Mouse (Mus musculus) heart, adult 8-10 months (tissue): ENCODE measurements around the gene Macrod1. TPM values are rescaled to one million over a fixed set of nuclear protein-coding genes. Genes with fewer than 3 reads are reported as not detected.

Experiments
- DNase-seq: peaks from one replicate; pipeline ENCODE4 v3.0.0; 2022; ENCODE audit warnings: low spot score
- total RNA-seq, 4 experiments: library from RNA; stranded (reverse); gene quantifications; 2 replicates each; pipeline ENCODE4 v1.2.4; 2022

Macrod1 gene
- total RNA-seq, 4 experiments from 2014 or later: 318 to 340 (median 328) TPM

DNA sequence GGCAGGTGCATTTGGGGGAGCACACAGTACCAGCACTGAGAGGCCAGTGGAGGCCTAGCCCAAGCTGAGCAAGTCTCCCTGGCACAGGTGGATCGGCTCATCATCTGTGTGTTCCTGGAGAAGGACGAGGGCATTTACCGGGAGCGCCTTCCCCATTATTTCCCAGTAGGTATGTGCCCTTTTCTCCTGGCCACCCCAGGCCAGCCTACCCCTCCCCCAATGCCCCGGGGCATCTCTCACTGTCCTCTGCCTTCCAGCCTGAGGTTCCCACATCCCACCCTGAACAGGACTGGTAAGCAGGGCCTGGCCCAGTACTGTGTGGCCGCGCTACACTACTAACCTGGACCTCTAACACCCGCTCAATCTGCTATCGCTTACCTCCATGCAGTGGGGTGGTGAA lies 140.8 kb downstream of the Macrod1 start:
- DNase-seq: no peak

DNA sequence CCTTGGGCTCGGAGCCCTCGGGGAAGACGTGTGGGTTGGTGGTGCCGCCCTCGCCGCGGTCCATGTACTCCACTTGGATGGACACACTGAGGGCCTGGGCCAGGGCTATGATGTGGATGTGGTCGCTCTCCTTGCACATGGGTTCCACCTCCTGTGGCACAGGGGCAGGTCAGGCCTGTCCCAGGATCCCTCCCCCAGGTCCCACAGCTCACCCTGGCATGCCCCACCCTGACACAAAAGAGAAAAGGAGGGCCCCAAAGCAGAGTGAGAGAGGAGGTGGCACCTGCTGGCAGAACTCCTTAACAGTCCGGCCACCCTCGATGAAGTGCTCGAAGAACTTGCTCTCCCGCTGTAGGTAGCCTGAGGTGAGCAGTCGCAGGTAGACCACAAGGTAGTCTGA lies 142.5 kb downstream of the Macrod1 start:
- DNase-seq: no peak

DNA sequence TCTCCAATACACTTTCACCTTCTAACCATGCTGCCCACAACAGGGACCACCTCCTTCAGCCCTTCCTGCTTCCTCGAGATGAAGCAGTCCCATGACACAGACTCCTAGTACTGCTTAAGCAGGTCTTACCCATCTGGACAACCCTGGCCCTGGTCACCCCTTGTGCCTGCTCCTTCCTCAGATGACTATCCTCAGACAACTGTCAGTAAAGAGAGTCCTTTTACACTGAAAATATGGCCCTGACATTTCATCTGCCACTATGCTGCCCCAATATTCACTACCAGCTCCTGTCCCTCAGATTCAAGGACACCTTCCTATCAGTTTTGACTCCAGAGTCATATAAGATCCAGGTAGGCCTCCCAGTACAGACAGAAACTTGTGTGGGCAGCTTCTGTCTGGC lies 143.8 kb downstream of the Macrod1 start:
- DNase-seq: no peak

DNA sequence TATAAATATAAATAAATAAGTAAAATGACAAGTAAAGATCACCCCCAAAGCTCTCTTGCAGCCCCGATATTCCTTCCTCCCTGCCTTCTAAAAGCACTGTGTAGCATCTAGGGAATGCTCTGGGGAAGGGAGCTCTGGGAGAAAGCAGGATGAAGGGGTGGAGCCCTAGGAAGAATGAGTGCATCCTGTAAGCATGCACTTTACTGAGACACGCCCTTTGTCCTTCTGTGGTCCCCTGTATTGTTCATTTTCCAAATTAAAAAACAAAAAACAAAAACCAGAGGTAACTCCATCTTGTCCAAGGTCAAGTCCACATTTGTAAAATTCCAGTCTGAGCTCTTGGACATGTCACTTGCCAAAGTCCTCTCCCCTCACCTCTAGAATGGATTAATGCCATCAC lies 148.3 kb downstream of the Macrod1 start:
- no peak for DNase-seq

DNA sequence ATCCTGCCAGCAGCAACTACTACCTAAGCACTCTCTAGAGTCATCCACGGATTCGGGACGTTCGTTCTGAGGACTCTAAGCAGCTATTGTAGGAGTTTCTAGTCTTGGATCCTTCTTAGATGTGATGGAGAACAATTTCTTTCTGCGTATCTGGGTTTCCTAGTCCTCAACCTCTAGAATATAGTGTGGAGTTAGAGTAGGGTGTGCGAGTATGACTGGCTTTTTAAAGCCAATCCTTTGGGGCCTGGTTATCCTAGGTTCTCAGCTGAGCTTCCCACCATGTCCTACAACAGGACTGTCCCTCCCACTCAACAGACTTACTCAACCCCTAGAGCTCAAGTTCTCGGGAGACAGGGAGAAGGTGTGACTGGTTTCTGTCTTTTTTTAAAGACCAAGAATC lies 148.7 kb downstream of the Macrod1 start:
- no peak for DNase-seq

DNA sequence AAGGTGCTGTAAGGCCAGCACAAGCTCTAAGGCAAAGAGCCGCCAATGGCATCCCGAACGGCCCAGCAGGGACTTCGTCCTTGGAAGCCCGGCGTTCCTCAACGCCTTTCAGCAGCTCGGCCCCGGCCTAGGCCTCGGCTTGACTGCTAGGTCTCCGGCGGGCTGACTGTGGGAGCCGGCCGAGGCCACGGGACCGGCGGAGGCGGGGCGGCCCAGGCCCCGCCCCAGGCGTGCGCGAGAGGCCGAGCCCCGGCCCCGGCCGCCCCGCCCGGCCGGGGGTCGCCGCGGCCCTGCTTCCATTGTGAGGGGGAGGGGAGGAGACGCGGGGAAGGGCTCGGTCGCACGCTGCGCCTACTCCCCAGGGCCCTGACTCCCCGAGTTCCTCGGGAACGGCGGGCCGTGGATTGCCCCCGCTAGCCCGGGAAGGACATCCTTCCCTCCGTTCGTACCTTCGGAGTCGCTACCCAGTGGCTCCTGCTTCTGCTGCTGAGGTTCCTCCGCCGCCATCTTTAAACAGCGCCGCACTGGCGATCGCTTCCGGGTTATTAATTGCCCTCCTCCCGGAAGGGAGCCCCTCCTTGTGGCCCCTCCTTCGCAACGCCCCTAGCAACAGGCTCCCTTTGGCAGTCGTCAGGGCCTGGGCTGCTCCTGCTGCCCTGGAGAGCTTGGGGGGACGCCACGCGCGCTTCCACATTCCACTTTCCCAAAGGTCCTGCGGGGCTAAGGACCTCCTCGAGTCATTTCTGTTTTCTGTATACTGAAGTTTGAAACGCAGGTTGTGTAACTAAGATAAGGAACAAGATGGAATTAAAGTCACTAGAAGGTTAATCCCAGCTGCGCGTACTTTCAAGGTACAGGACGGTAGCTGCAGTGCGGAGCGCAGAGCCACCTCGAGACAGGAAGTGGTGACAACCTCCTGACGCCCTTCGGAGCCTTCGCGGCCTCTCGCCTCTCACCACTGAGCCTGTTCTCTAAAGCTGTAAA lies 149.4 kb downstream of the Macrod1 start, which contains the start of gene Otub1:
Gene Otub1 (minus strand): TSS at position 564 of the 984 bp plus-strand sequence.
- peak; percentile 95 for DNase-seq

DNA sequence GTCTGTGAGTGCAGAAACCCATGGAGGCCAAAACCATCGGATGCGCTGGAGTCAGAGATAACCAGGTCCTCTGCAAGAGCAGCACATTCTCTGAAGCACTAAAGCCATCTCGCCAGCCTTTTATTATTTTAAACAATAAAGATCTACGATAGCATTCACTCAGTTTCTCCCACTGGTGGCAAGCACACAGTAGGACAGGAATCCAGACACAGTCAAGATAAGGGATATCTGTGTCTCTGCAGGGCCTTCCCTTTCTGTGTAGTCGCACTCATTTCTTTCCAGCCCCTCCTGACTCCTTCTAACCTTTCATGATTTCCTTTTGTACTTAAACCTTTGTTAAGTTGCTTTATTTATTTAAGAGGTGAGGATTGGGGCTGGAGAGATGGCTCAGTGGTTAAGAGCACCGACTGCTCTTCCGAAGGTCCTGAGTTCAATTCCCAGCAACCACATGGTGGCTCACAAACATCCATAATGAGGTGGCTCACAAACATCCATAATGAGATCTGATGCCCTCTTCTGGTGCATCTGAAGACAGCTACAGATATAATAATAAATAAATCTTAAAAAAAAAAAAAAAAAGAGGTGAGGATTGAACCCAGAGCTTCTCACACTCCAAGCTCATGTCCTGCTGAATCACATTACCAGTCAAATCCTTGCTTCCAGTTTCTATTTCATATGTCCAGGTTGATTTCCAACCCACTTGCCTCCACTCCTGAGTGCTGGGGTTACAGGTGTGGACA lies 153.5 kb downstream of the Macrod1 start:
- no peak for DNase-seq

DNA sequence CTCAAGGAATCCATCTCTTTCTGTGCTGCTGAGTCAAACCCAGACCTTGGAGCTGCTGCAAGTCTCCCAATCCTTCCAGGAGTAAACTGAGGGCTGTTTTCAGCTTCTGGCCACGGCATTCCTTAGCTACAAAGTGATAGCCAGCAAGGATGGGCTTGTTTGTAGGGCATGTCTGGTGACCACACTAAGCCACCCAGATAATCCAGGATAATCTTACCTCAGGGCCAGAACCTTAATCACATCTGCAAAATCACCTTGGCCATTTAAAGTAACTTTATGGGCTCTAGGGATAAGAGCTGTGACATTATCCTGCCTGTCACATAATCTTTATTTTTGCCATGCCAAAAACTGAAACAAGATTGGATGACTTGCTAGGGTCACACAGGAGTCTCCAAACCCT lies 155.6 kb downstream of the Macrod1 start:
- DNase-seq: no peak

DNA sequence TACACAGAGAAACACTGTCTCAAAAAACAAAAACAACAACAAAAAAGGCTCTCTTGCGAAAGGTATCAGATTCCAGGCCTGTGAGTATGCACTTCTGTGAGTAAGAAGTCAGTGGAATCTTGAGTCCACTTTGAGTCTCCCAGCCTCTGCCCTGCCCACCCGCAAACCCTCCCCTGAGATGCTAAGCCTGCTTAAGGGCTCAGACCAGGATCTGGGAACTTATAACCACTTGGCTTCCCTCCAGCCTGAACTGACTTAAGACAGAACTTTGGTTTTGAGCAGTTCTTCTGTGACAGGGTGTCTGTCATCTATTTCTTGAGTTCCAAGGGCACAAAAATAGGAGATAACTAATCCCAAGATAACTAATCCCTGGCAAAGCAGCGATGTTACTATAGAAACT lies 156.4 kb downstream of the Macrod1 start:
- no peak for DNase-seq

- DNase-seq: no peak
Measured at GRCm38 (mm10) chr19:7214484-7214883, 157.9 kb downstream of the Macrod1 start.

GRCm38 (mm10) chr19:7217162-7217925 lies 160.7 kb downstream of the Macrod1 start, which contains the start of gene Cox8a:
Gene Cox8a, minus strand, starts transcription at chr19:7217616.
- DNase-seq: peak; percentile 98

DNA sequence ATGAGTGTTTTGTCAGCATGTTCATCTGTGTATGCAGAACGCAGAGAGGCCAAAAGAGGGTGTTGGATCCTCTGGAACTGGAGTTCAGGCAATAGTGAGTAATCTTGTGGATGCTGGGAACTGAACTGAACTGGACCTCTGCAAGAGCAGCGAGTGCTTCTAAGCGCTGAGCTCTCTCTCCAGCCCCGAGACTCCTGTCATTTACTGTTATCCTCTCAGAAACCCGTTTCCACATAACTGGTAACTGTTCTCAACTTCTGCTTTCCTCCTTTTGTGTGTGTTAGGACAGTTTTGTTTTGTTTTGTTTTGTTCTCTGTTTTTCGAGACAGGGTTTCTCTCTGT lies 161.3 kb downstream of the Macrod1 start:
- DNase-seq: no peak

DNA sequence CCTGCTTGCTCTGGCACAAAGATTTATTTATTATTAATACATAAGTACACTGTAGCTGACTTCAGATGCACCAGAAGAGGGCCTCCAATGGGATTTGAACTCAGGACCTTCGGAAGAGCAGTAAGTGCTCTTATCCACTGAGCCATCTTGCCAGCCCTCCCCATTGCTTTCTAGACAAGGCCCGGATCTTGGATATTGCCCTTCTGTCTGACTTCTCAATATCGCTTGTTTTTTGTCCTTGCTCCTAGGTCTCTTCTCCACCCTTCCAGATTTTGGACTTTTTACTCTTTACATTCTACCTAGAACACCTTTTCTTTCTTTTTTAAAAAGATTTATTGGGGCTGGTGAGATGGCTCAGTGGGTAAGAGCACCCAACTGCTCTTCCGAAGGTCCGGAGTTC lies 162.1 kb downstream of the Macrod1 start:
- no peak for DNase-seq

DNA sequence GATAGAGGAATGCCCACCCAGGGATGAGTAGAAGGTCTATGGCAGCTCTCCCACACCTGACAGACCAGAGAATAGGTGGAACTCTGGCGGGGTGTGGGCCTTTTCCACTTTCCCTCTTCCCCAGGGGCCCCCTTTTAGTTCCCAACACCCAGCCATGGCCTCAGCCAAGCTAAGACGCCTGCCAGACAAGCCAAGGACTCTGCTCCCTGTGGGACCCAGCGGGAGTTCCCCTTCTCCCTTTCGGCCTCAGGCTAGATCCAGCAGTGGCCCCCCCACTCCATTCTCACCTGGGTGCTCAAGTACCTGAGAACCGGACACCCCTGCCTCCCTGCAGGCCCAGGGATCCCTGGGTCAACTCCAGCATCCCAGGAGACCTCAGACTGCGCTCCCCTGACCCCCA lies 165.6 kb downstream of the Macrod1 start:
- no peak for DNase-seq

GRCm38 (mm10) chr19:7223488-7223887 lies 166.9 kb downstream of the Macrod1 start:
- DNase-seq: no peak

GRCm38 (mm10) chr19:7224253-7224652 lies 167.6 kb downstream of the Macrod1 start:
- DNase-seq: no peak

GRCm38 (mm10) chr19:7225096-7225690 lies 168.6 kb downstream of the Macrod1 start:
- DNase-seq: no peak

GRCm38 (mm10) chr19:7226511-7226914 lies 169.9 kb downstream of the Macrod1 start:
- no peak for DNase-seq

- DNase-seq: peak; percentile 81
Measured at GRCm38 (mm10) chr19:7234537-7235221, 178.1 kb downstream of the Macrod1 start.

DNA sequence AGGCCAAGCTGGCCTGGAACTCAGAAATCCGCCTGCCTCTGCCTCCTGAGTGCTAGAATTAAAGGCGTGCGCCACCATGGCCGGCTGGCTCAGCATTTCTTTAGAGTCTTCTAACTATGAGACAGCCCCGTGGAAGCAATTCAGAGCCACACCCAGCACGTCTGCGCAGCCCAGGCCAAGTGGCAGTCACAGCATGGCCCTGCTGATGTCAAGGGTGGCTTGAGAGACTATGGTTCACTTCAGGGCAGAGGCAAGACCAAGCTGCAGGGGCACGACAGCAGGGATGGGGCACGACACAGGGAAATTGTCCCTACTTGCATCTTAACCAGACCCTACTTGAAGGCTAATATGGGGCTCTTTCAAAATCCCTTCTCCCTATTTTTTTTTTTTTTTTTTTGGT lies 178.9 kb downstream of the Macrod1 start:
- DNase-seq: no peak

GRCm38 (mm10) chr19:7236011-7236410 lies 179.4 kb downstream of the Macrod1 start:
- DNase-seq: no peak
